Mouse (Mus musculus): ENCODE measurements around the gene Kif13a. TPM values are rescaled to one million over a fixed set of nuclear protein-coding genes. Genes with fewer than 3 reads are reported as not detected.

Gene Kif13a
- polyA plus RNA-seq, 1 experiment from 2014 or later = 4.9 TPM

DNA sequence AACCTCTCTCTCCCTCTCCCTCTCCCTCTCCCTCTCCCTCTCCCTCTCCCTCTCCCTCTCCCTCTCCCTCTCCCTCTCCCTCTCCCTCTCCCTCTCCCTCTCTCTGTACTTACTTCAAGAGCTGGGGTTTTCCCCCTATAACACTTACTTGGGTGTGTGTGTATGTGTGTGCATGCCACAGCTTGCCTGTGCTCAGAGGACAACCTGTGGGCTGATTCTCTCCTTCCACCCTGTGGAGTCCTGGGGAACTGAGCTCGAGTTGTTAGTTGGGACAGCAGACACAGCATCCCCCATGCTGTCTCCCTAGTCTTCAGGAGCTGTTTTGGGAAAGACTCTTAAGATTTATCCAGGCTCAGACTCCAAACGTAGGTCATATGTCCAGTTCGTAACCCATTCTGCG is 37.6 kb upstream of the Kif13a start:
- Histone ChIP-seq H3K9me3 (ENCODE audit: low read length) (no peaks in the 10 kb centered on the region), H3K4me3 (ENCODE audit: low read depth, low read length) (no peak overlapping the region), H3K4me1 (ENCODE audit: insufficient read depth) (no peaks in the 10 kb centered on the region), H3K9ac (replicated peaks) (no peak overlapping the region), H3K4me2 (ENCODE audit: low read depth, low read length) (no peak overlapping the region), H3K36me3 (replicated peaks; ENCODE audit: insufficient read depth, low read length) (no peaks in the 10 kb centered on the region), H3K27me3 (ENCODE audit: insufficient read depth, low read length) (no peaks in the 10 kb centered on the region), H3K27ac (ENCODE audit: low read depth) (no peak overlapping the region)
- ATAC-seq = no peak
- TF ChIP-seq CTCF (IDR thresholded peaks at IDR 0.05; ENCODE audit: low read depth) = no peak
- no peak for TF ChIP-seq EP300 (IDR thresholded peaks at IDR 0.05; ENCODE audit: low read depth)
- no peak for DNase-seq
- WGBS (ENCODE audit: insufficient replicate concordance) = 73% methylated on average over 4 of the region's 4 CpGs

DNA sequence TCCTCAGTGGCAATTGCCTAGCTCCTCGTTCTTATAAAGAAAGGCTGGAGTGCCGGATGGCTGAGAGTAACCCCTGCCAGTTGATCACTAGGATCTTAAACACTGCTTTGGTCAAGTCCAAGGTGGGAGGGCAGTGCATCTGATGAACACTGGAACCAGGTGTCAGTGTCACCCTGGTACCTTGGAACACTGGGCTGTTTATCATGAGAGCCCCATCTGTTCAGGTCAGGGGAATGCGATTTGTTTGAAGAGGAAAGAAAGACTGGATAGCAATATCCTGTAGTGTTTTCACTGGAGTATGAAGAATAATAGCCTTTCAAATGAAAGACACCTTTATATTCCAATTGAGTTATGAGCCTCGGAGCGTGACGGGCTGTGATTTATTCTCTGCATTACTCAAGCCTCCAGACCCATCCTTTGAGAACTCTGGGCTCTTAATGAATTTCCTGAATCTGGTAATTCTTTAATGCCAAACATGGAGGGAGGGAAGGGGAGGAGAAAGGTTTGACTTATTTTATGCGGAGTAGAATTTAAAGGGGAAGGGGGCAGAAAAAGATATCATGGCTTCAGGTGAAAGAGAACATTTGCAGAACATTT is 31.3 kb upstream of the Kif13a start:
- Histone ChIP-seq H3K4me3 (ENCODE audit: low read depth, low read length) (no peak overlapping the region), H3K4me2 (ENCODE audit: low read depth, low read length) (no peak overlapping the region), H3K36me3 (replicated peaks; ENCODE audit: insufficient read depth, low read length) (no peaks in the 10 kb centered on the region), H3K4me1 (ENCODE audit: insufficient read depth) (no peaks in the 10 kb centered on the region), H3K9me3 (ENCODE audit: low read length) (no peaks in the 10 kb centered on the region), H3K27me3 (ENCODE audit: insufficient read depth, low read length) (no peaks in the 10 kb centered on the region), H3K9ac (replicated peaks) (no peak overlapping the region), H3K27ac (ENCODE audit: low read depth) (no peak overlapping the region)
- ATAC-seq (no peak), DNase-seq (no peak)
- WGBS (ENCODE audit: insufficient replicate concordance) = 81% methylated on average over 7 of the region's 7 CpGs
- TF ChIP-seq EP300 (IDR thresholded peaks at IDR 0.05; ENCODE audit: low read depth) (no peak), CTCF (IDR thresholded peaks at IDR 0.05; ENCODE audit: low read depth) (no peak)

DNA sequence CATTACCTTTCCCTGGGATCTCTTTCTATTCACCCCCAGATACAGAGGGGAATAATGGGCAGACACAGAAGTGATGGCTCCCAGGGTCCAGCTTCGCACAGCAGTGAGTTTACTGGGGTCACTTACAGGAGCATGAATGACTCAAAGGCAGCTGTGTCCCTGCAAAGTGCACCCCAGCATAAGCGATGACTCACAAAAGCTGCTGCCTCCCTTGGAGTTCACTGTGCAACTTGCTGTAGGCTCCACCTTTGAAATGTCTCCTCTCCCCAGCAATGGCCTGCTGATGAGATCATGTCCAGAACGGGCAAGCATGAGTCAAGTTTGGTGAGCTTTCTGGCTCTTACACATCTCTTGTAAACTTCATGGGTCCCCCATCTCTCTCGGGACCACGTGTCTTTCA is 29.5 kb upstream of the Kif13a start:
- DNase-seq (no peak), ATAC-seq (no peak)
- Histone ChIP-seq H3K27me3 (ENCODE audit: insufficient read depth, low read length) (no peaks in the 10 kb centered on the region), H3K4me2 (ENCODE audit: low read depth, low read length) (no peak overlapping the region), H3K9ac (replicated peaks) (no peak overlapping the region), H3K4me1 (ENCODE audit: insufficient read depth) (no peaks in the 10 kb centered on the region), H3K27ac (ENCODE audit: low read depth) (no peak overlapping the region), H3K36me3 (replicated peaks; ENCODE audit: insufficient read depth, low read length) (no peaks in the 10 kb centered on the region), H3K9me3 (ENCODE audit: low read length) (no peaks in the 10 kb centered on the region), H3K4me3 (ENCODE audit: low read depth, low read length) (no peak overlapping the region)
- TF ChIP-seq CTCF (IDR thresholded peaks at IDR 0.05; ENCODE audit: low read depth) (no peak), EP300 (IDR thresholded peaks at IDR 0.05; ENCODE audit: low read depth) (no peak)
- WGBS (ENCODE audit: insufficient replicate concordance) = 79% methylated on average over 5 of the region's 5 CpGs

DNA sequence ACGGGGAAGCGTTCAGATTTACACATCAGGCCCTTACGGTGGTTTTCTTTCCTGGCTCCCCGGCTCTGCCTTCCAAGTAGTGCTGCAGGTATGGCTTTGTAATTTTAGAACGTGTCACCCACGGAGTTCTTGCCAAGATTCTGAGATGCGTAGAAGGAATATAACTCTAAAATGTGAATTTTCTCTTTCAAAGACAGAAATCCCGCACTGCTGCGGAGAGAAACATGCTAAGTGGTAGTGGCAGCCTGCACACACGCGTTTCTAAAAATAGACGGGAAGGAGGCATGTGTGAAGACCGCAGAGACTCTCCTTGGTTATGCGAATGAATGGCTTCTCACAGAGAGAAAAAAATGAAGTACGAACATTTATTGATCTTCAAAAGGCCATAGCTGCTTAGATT is 21.5 kb upstream of the Kif13a start:
- Histone ChIP-seq H3K4me2 (ENCODE audit: low read depth, low read length) (no peak overlapping the region), H3K9ac (replicated peaks) (no peak overlapping the region), H3K9me3 (ENCODE audit: low read length) (no peaks in the 10 kb centered on the region), H3K4me3 (ENCODE audit: low read depth, low read length) (no peak overlapping the region), H3K36me3 (replicated peaks; ENCODE audit: insufficient read depth, low read length) (no peaks in the 10 kb centered on the region), H3K4me1 (ENCODE audit: insufficient read depth) (no peaks in the 10 kb centered on the region), H3K27ac (ENCODE audit: low read depth) (no peak overlapping the region), H3K27me3 (ENCODE audit: insufficient read depth, low read length) (no peaks in the 10 kb centered on the region)
- DNase-seq (no peak), ATAC-seq (no peak)
- no peak for TF ChIP-seq EP300 (IDR thresholded peaks at IDR 0.05; ENCODE audit: low read depth)
- no peak for TF ChIP-seq CTCF (IDR thresholded peaks at IDR 0.05; ENCODE audit: low read depth)
- WGBS (ENCODE audit: insufficient replicate concordance) = 83% methylated on average over 15 of the region's 15 CpGs

DNA sequence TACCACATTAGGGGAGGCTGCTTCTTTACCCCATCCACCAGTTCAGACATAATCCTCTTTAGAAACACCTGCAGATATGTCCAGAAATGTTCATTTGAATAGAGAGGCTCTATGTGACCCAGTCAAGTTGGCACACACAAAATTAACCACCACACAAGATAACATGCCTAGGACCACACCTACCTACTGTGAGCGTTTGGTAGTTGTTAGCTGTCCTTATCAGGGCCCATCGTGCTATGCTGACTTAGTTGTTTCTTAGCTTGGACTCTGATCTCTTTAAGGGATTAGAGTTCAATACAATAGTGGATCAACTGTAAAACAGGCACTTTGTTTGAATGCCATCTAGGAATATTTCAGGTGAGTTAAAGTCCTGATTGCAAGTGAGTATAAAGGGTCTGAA is 20.1 kb upstream of the Kif13a start:
- no peaks in the 10 kb centered on the region for H3K27me3 ChIP-seq (ENCODE audit: insufficient read depth, low read length)
- WGBS (ENCODE audit: insufficient replicate concordance) = 39% methylated on average over 2 of the region's 2 CpGs
- ATAC-seq (no peak), DNase-seq (no peak)
- H3K4me1 ChIP-seq (ENCODE audit: insufficient read depth) = no peaks in the 10 kb centered on the region
- no peaks in the 10 kb centered on the region for H3K36me3 ChIP-seq (replicated peaks; ENCODE audit: insufficient read depth, low read length)
- H3K9ac ChIP-seq (replicated peaks) = no peak overlapping the region
- H3K27ac ChIP-seq (ENCODE audit: low read depth) = no peak overlapping the region
- H3K4me3 ChIP-seq (ENCODE audit: low read depth, low read length) = no peak overlapping the region
- TF ChIP-seq CTCF (IDR thresholded peaks at IDR 0.05; ENCODE audit: low read depth) = no peak
- no peak for TF ChIP-seq EP300 (IDR thresholded peaks at IDR 0.05; ENCODE audit: low read depth)
- H3K4me2 ChIP-seq (ENCODE audit: low read depth, low read length) = no peak overlapping the region
- H3K9me3 ChIP-seq (ENCODE audit: low read length) = no peaks in the 10 kb centered on the region

DNA sequence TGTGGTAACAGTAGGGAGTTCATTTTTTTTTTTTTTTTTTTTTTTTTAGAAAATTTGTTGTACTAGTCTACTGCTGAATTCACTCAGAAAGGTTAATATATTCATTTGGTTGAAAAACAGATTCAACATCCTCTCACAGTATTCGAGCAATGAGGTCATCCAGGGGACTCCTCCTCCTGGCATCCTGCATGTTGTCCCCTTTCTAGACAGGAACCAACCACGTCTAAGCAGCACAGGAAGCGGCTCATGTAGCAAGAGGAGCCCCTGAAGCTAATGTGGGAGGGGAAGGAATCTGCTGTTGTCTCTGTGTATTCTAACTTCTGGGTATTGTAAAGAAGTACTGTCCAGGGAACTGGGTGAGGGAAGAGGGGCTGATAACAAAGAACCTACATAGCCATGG is 18.4 kb upstream of the Kif13a start:
- Histone ChIP-seq H3K4me2 (ENCODE audit: low read depth, low read length) (no peak overlapping the region), H3K9ac (replicated peaks) (no peak overlapping the region), H3K27ac (ENCODE audit: low read depth) (no peak overlapping the region), H3K27me3 (ENCODE audit: insufficient read depth, low read length) (no peaks in the 10 kb centered on the region), H3K9me3 (ENCODE audit: low read length) (no peaks in the 10 kb centered on the region), H3K36me3 (replicated peaks; ENCODE audit: insufficient read depth, low read length) (no peaks in the 10 kb centered on the region), H3K4me3 (ENCODE audit: low read depth, low read length) (no peak overlapping the region), H3K4me1 (ENCODE audit: insufficient read depth) (no peaks in the 10 kb centered on the region)
- TF ChIP-seq EP300 (IDR thresholded peaks at IDR 0.05; ENCODE audit: low read depth) (no peak), CTCF (IDR thresholded peaks at IDR 0.05; ENCODE audit: low read depth) (no peak)
- no peak for ATAC-seq
- DNase-seq = no peak
- 28% methylated on average over 3 of the region's 3 CpGs for WGBS (ENCODE audit: insufficient replicate concordance)

DNA sequence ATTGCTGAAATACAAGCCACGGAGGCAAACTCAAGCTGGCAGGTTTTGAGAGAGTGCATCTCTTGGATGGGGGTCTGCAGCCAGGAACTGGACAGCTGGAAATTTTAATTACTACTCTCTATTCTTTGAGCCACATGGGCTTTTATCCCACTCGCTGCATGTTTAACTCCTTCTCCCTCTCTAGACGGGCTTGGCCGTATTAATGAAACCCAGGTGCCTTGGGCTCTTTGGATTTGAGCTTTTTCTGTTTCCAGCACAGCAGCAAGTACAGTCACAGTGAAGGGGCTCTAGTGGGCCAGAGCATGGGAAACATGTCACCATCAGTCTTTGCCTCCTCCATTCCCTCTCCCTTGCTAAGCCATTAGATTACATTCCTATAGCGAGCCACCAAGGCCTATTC is 16.4 kb upstream of the Kif13a start:
- Histone ChIP-seq H3K27me3 (ENCODE audit: insufficient read depth, low read length) (no peaks in the 10 kb centered on the region), H3K9ac (replicated peaks) (no peak overlapping the region), H3K4me2 (ENCODE audit: low read depth, low read length) (no peak overlapping the region), H3K4me1 (ENCODE audit: insufficient read depth) (no peaks in the 10 kb centered on the region), H3K4me3 (ENCODE audit: low read depth, low read length) (no peak overlapping the region), H3K36me3 (replicated peaks; ENCODE audit: insufficient read depth, low read length) (no peaks in the 10 kb centered on the region), H3K27ac (ENCODE audit: low read depth) (no peak overlapping the region), H3K9me3 (ENCODE audit: low read length) (no peaks in the 10 kb centered on the region)
- no peak for TF ChIP-seq EP300 (IDR thresholded peaks at IDR 0.05; ENCODE audit: low read depth)
- TF ChIP-seq CTCF (IDR thresholded peaks at IDR 0.05; ENCODE audit: low read depth) = no peak
- no peak for DNase-seq
- no peak for ATAC-seq
- 84% methylated on average over 5 of the region's 5 CpGs for WGBS (ENCODE audit: insufficient replicate concordance)
